Mouse (Mus musculus) C2C12 (cell line): ENCODE results near the gene Sub1. TPM values are rescaled to one million over a fixed set of nuclear protein-coding genes. Genes with fewer than 3 reads are reported as not detected.

ENCODE experiments used
- H3K27me3 ChIP-seq: one replicate; pipeline ENCODE4 v1.6.1; 2011; ENCODE audit not compliant: control insufficient read depth, insufficient read depth, insufficient read length
- H3K36me3 ChIP-seq: one replicate; pipeline ENCODE4 v1.6.1; 2011; ENCODE audit not compliant: control insufficient read depth, insufficient read depth
- H3K4me3 ChIP-seq: one replicate; pipeline ENCODE4 v1.5.1; 2011; ENCODE audit warnings: mild to moderate bottlenecking, control low read depth; ENCODE audit not compliant: poor library complexity, insufficient read depth, severe bottlenecking
- H3K79me2 ChIP-seq: one replicate; pipeline ENCODE4 v1.6.1; 2011; ENCODE audit not compliant: control insufficient read depth, insufficient read depth
- H3K79me3 ChIP-seq: one replicate; pipeline ENCODE4 v1.6.1; 2011; ENCODE audit warnings: low read depth, control low read depth
- H3ac ChIP-seq: one replicate; pipeline ENCODE3; 2011; ENCODE audit warnings: low read depth; ENCODE audit not compliant: control insufficient read depth, insufficient read length
- CEBPB ChIP-seq: IDR thresholded peaks from one replicate; pipeline ENCODE4 v1.6.1; 2011; ENCODE audit warnings: low read depth, mild to moderate bottlenecking, control low read depth, moderate library complexity
- CTCF ChIP-seq: IDR thresholded peaks from one replicate; pipeline ENCODE4 v1.5.1; 2011; ENCODE audit not compliant: control insufficient read depth, insufficient read depth, insufficient read length
- FOSL1 ChIP-seq: IDR thresholded peaks from one replicate; pipeline ENCODE4 v1.8.0; 2011; ENCODE audit warnings: mild to moderate bottlenecking, low read length; ENCODE audit not compliant: poor library complexity, insufficient read depth, severe bottlenecking
- MAX ChIP-seq: IDR thresholded peaks from one replicate; pipeline ENCODE4 v1.6.1; 2011; ENCODE audit warnings: mild to moderate bottlenecking, control low read depth
- MYOD1 ChIP-seq: IDR thresholded peaks from one replicate; pipeline ENCODE4 v1.6.1; 2011; ENCODE audit warnings: low read depth; ENCODE audit not compliant: control insufficient read depth, insufficient read length
- MYOG ChIP-seq: IDR thresholded peaks from one replicate; pipeline ENCODE4 v1.6.1; 2011; ENCODE audit not compliant: control insufficient read depth, insufficient read length; ENCODE audit errors: extremely low read depth
- USF1 ChIP-seq: IDR thresholded peaks from one replicate; pipeline ENCODE4 v1.6.1; 2011; ENCODE audit warnings: low read depth, mild to moderate bottlenecking, control low read depth, moderate library complexity
- polyA plus RNA-seq: library from polyadenylated mRNA; unstranded; fragments of >200 nt; fragmentation: generic; extraction: Trizol; gene quantifications from one replicate; pipeline ENCODE4 v1.2.1, GENCODE M21; 2012; ENCODE audit warnings: missing spikeins

The Sub1 gene
- polyA plus RNA-seq, 1 experiment: 106 TPM

GRCm38 (mm10) chr15:11994006-11994405 is 2.8 kb downstream of the Sub1 start:
- Histone ChIP-seq H3K4me3 (no peak overlapping the region), H3K79me3 (peaks cover 19% of the 10 kb centered on the region)

DNA sequence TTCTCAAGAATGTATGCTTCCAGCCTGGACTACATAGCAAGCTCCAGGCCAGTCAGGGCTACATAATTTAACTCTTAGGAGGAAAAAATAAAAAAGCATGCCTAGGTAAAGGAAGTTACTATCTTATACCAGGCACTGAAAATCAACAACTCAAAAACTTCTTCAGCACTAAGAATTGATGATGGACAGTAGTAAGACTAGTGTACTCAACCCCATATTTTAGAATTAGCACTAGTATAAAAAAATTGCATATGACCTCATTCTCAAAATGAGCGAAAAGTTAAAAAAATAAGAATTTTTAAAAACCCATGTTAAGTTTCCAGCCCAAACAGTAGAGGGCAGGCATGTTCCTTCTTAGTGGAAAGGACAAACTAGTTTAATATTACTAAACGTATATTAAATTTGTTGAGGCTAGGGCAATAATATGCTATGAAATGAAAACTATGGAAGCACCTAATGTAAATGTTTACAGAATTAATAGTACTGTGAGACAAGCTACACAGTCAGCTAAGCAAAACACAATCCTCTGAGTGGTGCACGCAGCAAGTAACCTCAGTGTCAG is 5.2 kb downstream of the Sub1 start:
- no peak overlapping the region for H3K4me3 ChIP-seq
- TF ChIP-seq MYOD1 (no peak), CEBPB (no peak), CTCF (no peak), USF1 (no peak), MYOG (no peak), MAX (no peak), FOSL1 (no peak)
- no peak overlapping the region for H3ac ChIP-seq
- H3K27me3 ChIP-seq: no peaks in the 10 kb centered on the region
- H3K79me3 ChIP-seq: peaks cover 19% of the 10 kb centered on the region
- H3K36me3 ChIP-seq: peaks cover 77% of the 10 kb centered on the region
- H3K79me2 ChIP-seq: peaks cover 34% of the 10 kb centered on the region

More at GRCm38 (mm10) chr15:11994006-11994405, 2.8 kb downstream of the Sub1 start:
- Histone ChIP-seq H3ac (no peak overlapping the region), H3K36me3 (peaks cover 53% of the 10 kb centered on the region), H3K79me2 (peaks cover 34% of the 10 kb centered on the region), H3K27me3 (no peaks in the 10 kb centered on the region)
- TF ChIP-seq MYOD1: no peak
- no peak for TF ChIP-seq CEBPB
- no peak for TF ChIP-seq FOSL1
- no peak for TF ChIP-seq MYOG
- no peak for TF ChIP-seq MAX
- no peak for TF ChIP-seq USF1
- TF ChIP-seq CTCF: no peak

DNA sequence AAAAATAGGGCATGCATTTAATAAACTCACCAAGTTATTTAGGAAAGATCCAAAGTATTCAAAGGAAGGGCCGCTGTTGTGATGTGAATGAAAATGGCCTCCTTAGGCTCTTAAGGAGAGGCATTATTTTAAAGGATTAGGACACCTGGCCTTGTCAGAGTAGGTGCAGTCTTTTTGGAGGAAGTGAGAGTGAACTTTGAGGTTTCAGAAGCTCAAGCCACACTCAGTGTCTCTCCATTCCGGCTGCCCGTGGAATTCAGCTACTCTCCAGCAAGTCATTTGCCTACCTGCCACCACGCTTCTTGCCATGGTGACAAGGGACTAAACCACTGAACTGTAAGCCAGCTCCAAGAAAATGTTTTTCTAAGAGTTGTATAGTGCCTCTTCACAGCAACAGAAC is 8.2 kb downstream of the Sub1 start:
- Histone ChIP-seq H3K79me3 (peaks cover 4% of the 10 kb centered on the region), H3K4me3 (no peak overlapping the region), H3K27me3 (no peaks in the 10 kb centered on the region), H3K36me3 (peaks cover 100% of the 10 kb centered on the region), H3K79me2 (peaks cover 11% of the 10 kb centered on the region), H3ac (no peak overlapping the region)
- TF ChIP-seq CTCF (no peak), MAX (no peak), FOSL1 (no peak), CEBPB (no peak), MYOG (no peak), USF1 (no peak), MYOD1 (no peak)

GRCm38 (mm10) chr15:11987892-11988291 is 8.9 kb downstream of the Sub1 start:
- H3K79me2 ChIP-seq: peaks cover 4% of the 10 kb centered on the region
- H3K36me3 ChIP-seq: peaks cover 100% of the 10 kb centered on the region
- H3K79me3 ChIP-seq: no peaks in the 10 kb centered on the region
- no peak for TF ChIP-seq MYOG
- no peak for TF ChIP-seq CTCF
- TF ChIP-seq USF1: no peak
- TF ChIP-seq FOSL1: no peak
- no peak for TF ChIP-seq MAX
- TF ChIP-seq MYOD1: no peak
- no peak for TF ChIP-seq CEBPB
- H3ac ChIP-seq: no peak overlapping the region
- no peaks in the 10 kb centered on the region for H3K27me3 ChIP-seq
- H3K4me3 ChIP-seq: no peak overlapping the region

DNA sequence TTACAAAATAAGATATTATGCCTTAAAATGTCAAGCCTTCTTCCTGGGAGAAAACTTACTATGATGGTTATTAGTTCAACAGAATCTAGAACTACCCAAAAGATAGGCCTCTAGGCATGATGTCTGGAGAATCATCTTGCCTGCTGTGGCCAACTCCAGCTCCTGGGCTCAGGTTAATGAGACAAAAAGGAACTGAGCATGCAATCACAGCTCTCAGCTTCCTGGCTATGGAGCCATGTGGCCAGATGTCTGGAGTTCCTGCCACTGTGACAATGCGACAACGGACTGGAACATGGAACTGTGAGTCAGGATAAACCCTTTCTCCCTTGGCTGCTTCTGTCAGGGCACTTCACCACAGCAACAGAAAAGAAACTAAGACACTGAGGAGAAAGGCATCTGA is 14.8 kb downstream of the Sub1 start:
- no peak overlapping the region for H3K4me3 ChIP-seq

DNA sequence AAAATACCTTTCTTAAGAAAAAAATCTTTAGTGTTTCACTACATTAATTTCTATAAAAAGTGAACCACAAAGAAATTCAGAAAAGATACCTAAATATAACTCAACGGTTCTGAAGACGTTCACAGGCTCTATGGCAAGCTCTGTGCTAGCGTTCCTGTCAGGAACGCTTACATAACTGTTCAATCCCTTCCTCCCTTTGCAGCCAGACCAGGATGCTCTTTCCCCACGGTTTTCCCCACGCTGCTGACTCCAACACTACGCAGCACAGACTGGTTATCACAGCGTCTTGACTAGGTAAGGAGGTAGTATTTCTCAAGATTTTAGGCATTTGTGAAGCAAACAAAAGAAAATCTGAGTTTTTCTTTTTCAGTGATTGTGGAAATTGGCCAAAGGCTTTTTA is 15.3 kb downstream of the Sub1 start:
- no peaks in the 10 kb centered on the region for H3K79me2 ChIP-seq
- peaks cover 82% of the 10 kb centered on the region for H3K36me3 ChIP-seq
- TF ChIP-seq MAX (no peak), USF1 (no peak), CTCF (no peak), MYOD1 (no peak), CEBPB (no peak), FOSL1 (no peak), MYOG (no peak)

More for the DNA sequence above, 14.8 kb downstream of the Sub1 start:
- H3K27me3 ChIP-seq: no peaks in the 10 kb centered on the region
- no peaks in the 10 kb centered on the region for H3K79me2 ChIP-seq
- H3K36me3 ChIP-seq: peaks cover 86% of the 10 kb centered on the region
- no peaks in the 10 kb centered on the region for H3K79me3 ChIP-seq
- TF ChIP-seq MYOD1 (no peak), CEBPB (no peak)
- H3ac ChIP-seq: no peak overlapping the region

More for the DNA sequence above, 15.3 kb downstream of the Sub1 start:
- Histone ChIP-seq H3K4me3 (no peak overlapping the region), H3ac (no peak overlapping the region), H3K27me3 (no peaks in the 10 kb centered on the region), H3K79me3 (no peaks in the 10 kb centered on the region)
